Mouse (Mus musculus): ENCODE data around the gene Oxgr1. TPM values are rescaled to one million over a fixed set of nuclear protein-coding genes. Genes with fewer than 3 reads are reported as not detected.

The Oxgr1 gene
- polyA plus RNA-seq, 1 experiment from 2014 or later: not detected

Other genes starting within 250 kb of the Oxgr1 start
- 18.7 and 19.4 TPM in 2 replicates for gene Mbnl2, start 233.2 kb upstream of the Oxgr1 start, polyA plus RNA-seq (2015; fragmentation: Nextera tagmentation; extraction: Ambion mirVana)